Mouse (Mus musculus) embryonic facial prominence, embryonic 13.5 days (tissue): ENCODE results near the gene Gm9918. TPM values are rescaled to one million over a fixed set of nuclear protein-coding genes. Genes with fewer than 3 reads are reported as not detected.
"Not testable (repeated sequence)": the region's sequence is repeated elsewhere in the genome, so short reads cannot be mapped to it uniquely, and the experiment has no call there.

Source experiments
- ATAC-seq: fragments of 200-750 bp; cut with Nextera tagmentation; 2 replicates; pipeline ENCODE4 v1.8.0; 2017; ENCODE audit warnings: low read depth; ENCODE audit not compliant: insufficient number of reproducible peaks, insufficient read depth, low FRiP score, low TSS enrichment
- H3K27ac ChIP-seq: fragments of 300-500 bp; sonication (generic); 2 replicates; pipeline ENCODE4 v1.5.1; 2015; ENCODE audit warnings: moderate library complexity, mild to moderate bottlenecking, inconsistent platforms
- H3K27me3 ChIP-seq: fragments of 300-500 bp; sonication (generic); 2 replicates; pipeline ENCODE4 v1.6.1; 2015; ENCODE audit warnings: mild to moderate bottlenecking, inconsistent platforms
- H3K36me3 ChIP-seq: fragments of 300-500 bp; sonication (generic); 2 replicates; pipeline ENCODE4 v1.6.1; 2015; ENCODE audit warnings: mild to moderate bottlenecking, inconsistent platforms
- H3K4me1 ChIP-seq: fragments of 300-500 bp; sonication (generic); 2 replicates; pipeline ENCODE4 v1.6.1; 2015; ENCODE audit warnings: inconsistent platforms
- H3K4me2 ChIP-seq: fragments of 300-500 bp; sonication (generic); 2 replicates; pipeline ENCODE4 v1.6.1; 2015; ENCODE audit warnings: moderate library complexity, mild to moderate bottlenecking, inconsistent platforms
- H3K4me3 ChIP-seq: fragments of 300-500 bp; sonication (generic); 2 replicates; pipeline ENCODE4 v1.5.1; 2015; ENCODE audit warnings: mild to moderate bottlenecking, inconsistent platforms
- H3K9ac ChIP-seq: fragments of 300-500 bp; sonication (generic); 2 replicates; pipeline ENCODE4 v1.6.1; 2015; ENCODE audit warnings: mild to moderate bottlenecking, inconsistent platforms
- H3K9me3 ChIP-seq: fragments of 300-500 bp; sonication (generic); 2 replicates; pipeline ENCODE4 v1.6.1; 2016; ENCODE audit warnings: inconsistent platforms
- WGBS: fragments of 180-500 bp; shearing (Covaris S2); methylation state at CpG from one replicate; pipeline ENCODE4 v1.1.7; 2015; ENCODE audit warnings: mixed read lengths; 5-methylcytosine and 5-hydroxymethylcytosine counted together
- polyA plus RNA-seq: library from polyadenylated mRNA; unstranded; fragments of >200 nt; fragmentation: Nextera tagmentation; extraction: Ambion mirVana; gene quantifications from 2 replicates; pipeline ENCODE4 v1.2.1, GENCODE M21; 2015

Gm9918 gene
- 1.9 and 2.3 TPM in 2 replicates for polyA plus RNA-seq

DNA sequence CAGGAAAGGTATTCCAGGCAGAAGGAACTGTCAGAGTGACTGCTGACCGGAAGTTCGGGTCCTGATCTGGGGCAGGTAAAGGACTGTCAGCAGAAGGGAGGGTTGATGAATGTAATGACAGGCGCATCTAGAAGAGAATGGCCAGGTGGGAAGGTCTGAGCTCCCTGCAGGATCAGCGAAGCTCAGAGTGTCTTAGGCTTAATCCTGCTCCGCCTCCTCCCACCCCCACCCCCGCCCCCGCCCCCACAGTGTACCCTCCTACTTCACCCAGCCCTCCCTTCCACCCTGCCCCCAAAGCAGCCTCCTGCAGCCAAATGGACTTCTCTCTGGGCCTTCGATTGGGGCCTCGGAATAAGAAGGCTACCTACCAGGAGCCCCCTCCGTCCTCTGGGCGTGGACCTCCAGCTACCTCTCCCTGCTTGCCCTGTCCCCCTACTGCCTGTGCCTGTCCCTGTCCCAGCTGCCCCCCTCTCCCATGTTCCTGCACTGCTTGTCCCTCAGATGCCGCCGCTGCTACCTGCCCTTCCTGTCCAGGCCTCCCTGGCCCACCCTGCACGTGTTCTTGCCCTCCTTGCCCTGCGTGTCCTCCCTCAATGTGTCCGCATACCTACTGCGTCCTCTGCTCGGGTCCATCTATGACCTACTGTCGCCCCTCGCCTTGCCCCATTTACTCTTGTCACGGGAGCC is at the start of gene Gm9918:
TSS of gene Gm9918 (plus strand) at position 290 of the 687 bp plus-strand sequence.
- Histone ChIP-seq H3K9me3 (no peaks in the 10 kb centered on the region), H3K27ac (peak within 1 kb of the TSS; percentile 35), H3K9ac (peak within 1 kb of the TSS; percentile 72), H3K4me1 (peaks cover 22% of the 10 kb centered on the region), H3K27me3 (no peaks in the 10 kb centered on the region), H3K4me3 (peak within 1 kb of the TSS; percentile 45), H3K36me3 (no peaks in the 10 kb centered on the region), H3K4me2 (peak within 1 kb of the TSS; percentile 79)
- WGBS: 7% methylated on average over 20 of the region's 21 CpGs
- ATAC-seq: 0 out of 2 replicates have a peak, but pooled peaks have one; percentile 37

DNA sequence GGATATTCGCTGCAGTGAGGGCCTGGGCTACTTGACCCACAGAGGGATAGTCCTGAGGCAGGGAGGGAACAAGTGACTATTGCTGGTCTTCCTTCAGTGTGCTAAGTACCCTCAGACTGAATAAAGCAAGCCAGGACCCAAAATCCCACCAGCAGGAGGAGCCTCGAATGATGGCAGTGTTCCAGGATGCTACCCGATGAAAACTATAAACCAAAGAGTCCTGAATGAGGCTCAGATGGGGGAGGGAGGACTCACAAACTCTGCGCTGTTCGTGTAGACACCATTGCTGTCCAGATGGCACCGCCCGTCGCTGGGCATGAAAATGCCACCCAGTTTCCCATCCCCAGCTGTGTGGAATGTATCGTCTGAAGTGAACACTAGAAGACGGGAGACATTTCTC is 48.0 kb upstream of the Gm9918 start:
- H3K27me3 ChIP-seq: peaks cover 15% of the 10 kb centered on the region
- no peak overlapping the region for H3K27ac ChIP-seq
- H3K36me3 ChIP-seq: peaks cover 3% of the 10 kb centered on the region
- no peaks in the 10 kb centered on the region for H3K9me3 ChIP-seq
- no peak for ATAC-seq
- peaks cover 12% of the 10 kb centered on the region for H3K4me1 ChIP-seq
- no peak overlapping the region; the same call in 1 of the 2 replicates for H3K9ac ChIP-seq
- WGBS: 55% methylated on average over 10 of the region's 10 CpGs
- H3K4me3 ChIP-seq: no peak overlapping the region
- H3K4me2 ChIP-seq: no peak overlapping the region

DNA sequence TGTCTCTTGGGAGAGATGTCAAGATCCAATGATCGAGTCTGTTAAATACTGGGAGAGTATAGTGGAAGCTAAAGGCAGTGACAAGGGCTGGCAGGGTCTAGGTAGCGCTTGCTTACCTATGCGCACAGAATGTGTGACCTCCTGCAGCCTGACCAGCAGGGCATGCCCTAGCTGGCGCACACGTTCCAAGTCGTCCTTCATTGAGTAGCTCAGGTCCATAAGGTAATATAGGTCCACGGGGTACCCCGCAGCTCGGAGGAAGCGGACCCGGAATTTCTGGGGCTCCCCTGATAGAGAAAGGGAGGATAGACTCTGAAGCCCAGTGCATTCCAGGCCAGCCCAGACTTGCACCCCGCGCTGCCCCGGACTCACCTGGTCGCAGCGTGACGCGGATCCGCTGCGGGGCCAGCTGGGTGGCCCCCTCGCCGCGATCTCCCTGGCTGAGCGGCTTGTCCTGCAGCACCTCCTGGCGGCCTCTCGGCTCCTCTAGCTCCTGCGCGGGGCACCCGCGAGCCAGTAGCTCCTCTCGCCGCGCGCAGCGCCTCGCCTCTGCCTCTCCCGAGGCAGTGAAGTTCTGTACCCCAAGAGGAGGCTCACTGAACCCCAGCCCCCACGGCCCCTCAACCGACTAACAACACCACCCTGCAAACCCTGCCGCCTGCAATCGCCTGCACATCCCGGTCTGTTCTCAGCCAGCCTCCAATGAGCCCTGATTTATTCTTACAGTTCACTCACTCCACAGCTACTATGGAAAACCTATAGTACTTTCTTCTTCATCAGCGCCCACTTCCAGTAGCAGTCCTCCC is 46.0 kb upstream of the Gm9918 start:
- peak overlapping the region; percentile 51 for H3K4me3 ChIP-seq
- peak overlapping the region; percentile 74 for H3K9ac ChIP-seq
- peaks cover 15% of the 10 kb centered on the region for H3K27me3 ChIP-seq
- 3% methylated on average over 43 of the region's 43 CpGs for WGBS
- H3K36me3 ChIP-seq: no peaks in the 10 kb centered on the region
- H3K9me3 ChIP-seq: no peaks in the 10 kb centered on the region
- peaks cover 12% of the 10 kb centered on the region for H3K4me1 ChIP-seq
- H3K4me2 ChIP-seq: peak overlapping the region; percentile 90
- peak; percentile 68 for ATAC-seq
- H3K27ac ChIP-seq: peak overlapping the region; percentile 28; the same call in 1 of the 2 replicates

DNA sequence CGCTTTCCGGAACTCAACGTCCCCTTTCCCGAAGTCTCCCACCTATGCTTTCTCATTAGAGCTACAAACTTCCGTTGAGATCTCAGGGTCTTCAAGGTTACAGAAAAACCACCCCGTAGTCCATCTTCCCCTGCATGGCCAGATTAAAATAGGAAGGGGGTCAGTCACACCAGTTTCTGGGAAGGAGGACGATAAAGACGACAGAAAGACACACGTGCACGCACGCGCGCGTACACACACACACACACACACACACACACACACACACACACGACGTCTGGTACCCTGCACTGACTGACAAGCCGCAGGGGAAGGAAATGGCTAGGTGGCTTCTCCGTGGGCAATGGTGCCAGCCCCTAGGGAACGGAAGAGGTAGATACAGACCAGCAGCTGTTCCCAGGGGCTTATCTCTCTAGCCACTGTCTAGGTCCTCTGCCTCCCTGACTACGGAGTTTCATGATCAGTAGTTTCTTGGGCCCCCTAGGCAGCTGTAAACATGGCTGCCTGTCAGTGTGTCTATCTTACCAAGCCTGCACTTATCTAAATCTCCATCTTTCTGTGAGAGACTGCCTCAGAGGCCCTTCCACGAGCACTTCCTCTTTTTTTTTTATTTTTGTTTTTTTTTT is 45.3 kb upstream of the Gm9918 start:
- no peaks in the 10 kb centered on the region for H3K36me3 ChIP-seq
- H3K27me3 ChIP-seq: peaks cover 15% of the 10 kb centered on the region
- peak overlapping the region; percentile 90 for H3K4me2 ChIP-seq
- peak overlapping the region; percentile 28; the same call in 1 of the 2 replicates for H3K27ac ChIP-seq
- H3K4me3 ChIP-seq: peak overlapping the region; percentile 51
- peaks cover 12% of the 10 kb centered on the region for H3K4me1 ChIP-seq
- no peaks in the 10 kb centered on the region for H3K9me3 ChIP-seq
- peak overlapping the region; percentile 74 for H3K9ac ChIP-seq
- no peak for ATAC-seq
- WGBS: 19% methylated on average over 21 of the region's 21 CpGs

DNA sequence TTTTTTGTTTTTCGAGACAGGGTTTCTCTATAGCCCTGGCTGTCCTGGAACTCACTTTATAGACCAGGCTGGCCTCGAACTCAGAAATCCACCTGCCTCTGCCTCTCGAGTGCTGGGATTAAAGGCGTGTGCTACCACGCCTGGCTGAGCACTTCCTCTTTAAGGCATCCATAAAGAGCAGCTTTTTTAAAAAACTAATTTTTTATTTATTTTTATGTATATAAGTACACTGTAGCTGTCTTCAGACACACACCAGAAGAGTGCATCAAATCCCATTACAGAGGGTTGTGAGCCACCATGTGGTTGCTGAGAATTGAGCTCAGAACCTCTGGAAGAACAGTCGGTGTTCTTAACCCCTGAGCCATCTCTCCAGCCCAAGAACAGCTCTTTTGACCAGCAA is 44.7 kb upstream of the Gm9918 start:
- not testable (repeated sequence) for H3K4me3 ChIP-seq, H3K27ac ChIP-seq, H3K4me2 ChIP-seq, H3K9ac ChIP-seq, H3K36me3 ChIP-seq, ATAC-seq, H3K9me3 ChIP-seq
- peaks cover 15% of the 10 kb centered on the region for H3K27me3 ChIP-seq
- peaks cover 15% of the 10 kb centered on the region for H3K4me1 ChIP-seq
- WGBS: 76% methylated on average over 6 of the region's 6 CpGs

DNA sequence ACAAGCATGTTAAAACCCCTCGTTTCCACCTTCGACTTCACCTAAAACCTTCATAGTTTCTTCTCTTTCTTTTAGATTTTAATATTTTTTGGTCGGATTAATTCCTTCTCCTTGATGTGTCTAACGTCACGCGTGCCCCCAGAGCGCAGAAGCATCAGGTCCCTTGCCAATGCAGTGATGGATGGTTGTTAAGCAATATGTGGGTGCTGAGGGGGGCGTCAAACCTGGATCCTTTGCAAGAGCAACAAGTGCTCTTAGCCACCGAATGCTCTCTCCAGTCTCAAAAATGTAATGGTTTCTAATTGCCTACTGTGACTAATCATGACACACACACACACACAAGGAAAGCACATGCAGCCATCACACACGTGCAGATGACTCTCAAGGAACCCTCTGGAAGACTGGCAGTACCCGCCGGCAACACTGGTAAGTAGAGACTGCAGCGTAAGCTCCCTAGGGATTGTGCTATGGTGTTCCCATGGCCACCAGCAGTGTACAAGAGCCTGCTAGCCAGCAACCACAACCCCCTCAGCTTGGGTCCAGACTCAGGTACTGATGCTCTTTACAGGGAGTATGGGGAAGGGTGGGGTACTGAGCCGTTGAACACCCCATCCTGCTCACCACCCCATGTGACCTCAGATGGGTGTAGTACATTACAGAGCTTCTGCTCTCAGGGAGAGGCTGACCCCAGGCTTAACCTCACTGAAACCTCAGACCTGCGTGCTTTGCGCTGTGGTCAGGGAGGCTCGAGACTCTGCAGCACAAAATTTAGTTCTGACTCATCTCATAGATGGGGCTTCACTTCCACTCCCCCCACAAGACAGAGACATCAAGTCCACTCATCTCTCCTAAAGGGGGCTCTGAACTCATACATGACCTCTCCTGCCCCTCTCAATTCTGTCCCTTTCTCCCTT is 39.7 kb upstream of the Gm9918 start:
- Histone ChIP-seq H3K9ac (no peak overlapping the region), H3K36me3 (peaks cover 22% of the 10 kb centered on the region), H3K4me1 (peaks cover 34% of the 10 kb centered on the region), H3K27me3 (no peaks in the 10 kb centered on the region), H3K27ac (no peak overlapping the region; the same call in 1 of the 2 replicates), H3K9me3 (no peaks in the 10 kb centered on the region), H3K4me2 (no peak overlapping the region), H3K4me3 (no peak overlapping the region)
- WGBS: 71% methylated on average over 17 of the region's 17 CpGs
- no peak for ATAC-seq

DNA sequence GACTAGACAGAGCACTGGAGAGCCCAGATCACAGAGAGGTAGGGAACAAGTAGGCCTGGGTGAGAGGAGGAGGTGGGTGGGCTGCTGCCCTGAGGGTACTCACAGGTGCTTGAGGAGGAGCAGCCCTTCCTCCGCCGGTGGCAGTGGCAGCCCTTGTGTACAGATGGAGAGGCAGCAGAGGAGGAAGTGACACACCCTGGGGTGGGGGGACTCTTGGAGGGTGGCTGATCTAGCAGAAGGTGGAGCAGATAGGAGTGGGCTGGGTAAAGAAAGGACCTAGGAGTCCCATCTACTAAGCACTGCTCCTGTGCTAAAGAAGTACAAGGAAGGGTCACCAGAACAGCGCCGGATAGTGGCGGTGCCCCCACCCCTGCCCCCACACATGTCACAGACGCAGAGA is 38.6 kb upstream of the Gm9918 start, which contains the start of gene Itgb7:
TSS of gene Itgb7 (minus strand) at position 197 of the 400 bp plus-strand sequence.
- 38% methylated on average over 6 of the region's 6 CpGs for whole genome bisulfite sequencing
- ATAC-seq: no peak
- Histone ChIP-seq H3K4me2 (no peak within 1 kb of the TSS), H3K36me3 (peaks cover 32% of the 10 kb centered on the region), H3K9ac (peak within 1 kb of the TSS; percentile 16; the same call in 1 of the 2 replicates), H3K4me3 (no peak within 1 kb of the TSS), H3K27me3 (no peaks in the 10 kb centered on the region), H3K9me3 (no peaks in the 10 kb centered on the region), H3K4me1 (peaks cover 41% of the 10 kb centered on the region), H3K27ac (peak within 1 kb of the TSS; percentile 48)

DNA sequence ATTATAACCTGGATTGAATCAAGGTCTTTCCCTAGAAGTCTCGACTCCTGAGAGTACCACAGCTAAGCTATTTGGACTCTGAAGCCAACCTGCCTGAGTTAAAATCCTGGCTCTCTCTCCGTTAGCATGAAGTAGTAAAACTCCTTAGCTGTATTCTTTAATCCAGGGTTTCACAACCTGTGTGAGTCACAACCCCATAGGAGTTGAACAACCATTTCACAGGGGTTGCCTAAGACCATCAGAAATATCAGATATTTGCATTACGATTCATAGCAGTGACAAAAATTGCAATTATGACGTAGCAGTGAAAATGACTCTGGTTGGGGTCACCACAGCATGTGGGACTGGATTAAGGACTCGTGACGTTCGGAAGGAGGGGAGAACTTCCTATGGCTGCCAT is 37.6 kb upstream of the Gm9918 start:
- 78% methylated on average over 7 of the region's 7 CpGs for WGBS
- no peak overlapping the region for H3K4me3 ChIP-seq
- no peaks in the 10 kb centered on the region for H3K9me3 ChIP-seq
- no peak overlapping the region; the same call in 1 of the 2 replicates for H3K27ac ChIP-seq
- no peak overlapping the region for H3K4me2 ChIP-seq
- no peak overlapping the region for H3K9ac ChIP-seq
- H3K4me1 ChIP-seq: peaks cover 41% of the 10 kb centered on the region
- H3K27me3 ChIP-seq: no peaks in the 10 kb centered on the region
- peaks cover 41% of the 10 kb centered on the region for H3K36me3 ChIP-seq
- ATAC-seq: no peak

DNA sequence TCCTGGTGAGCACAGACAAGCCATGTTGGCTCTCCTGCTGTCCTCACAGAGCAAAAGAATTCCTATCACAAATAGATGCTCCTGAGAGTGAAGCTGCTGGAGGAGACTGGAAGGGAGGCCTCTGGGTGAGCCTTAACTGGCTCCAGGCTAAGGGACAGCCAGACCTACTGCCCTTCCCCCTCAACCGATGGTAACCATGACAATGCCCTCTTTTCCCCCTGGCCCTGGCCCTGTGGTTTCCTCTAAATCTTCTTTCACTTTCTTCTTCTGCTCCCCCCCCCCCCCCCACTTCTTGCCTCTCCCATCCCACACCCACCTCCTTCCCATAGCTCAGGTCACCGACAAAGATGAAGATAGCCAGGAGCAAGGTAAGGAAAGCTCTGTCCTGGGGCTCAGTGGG is 36.5 kb upstream of the Gm9918 start:
- Histone ChIP-seq H3K27ac (0 out of 2 replicates have a peak overlapping the region, but pooled peaks have one; percentile 7), H3K4me1 (peaks cover 41% of the 10 kb centered on the region), H3K4me2 (no peak overlapping the region), H3K27me3 (no peaks in the 10 kb centered on the region), H3K4me3 (no peak overlapping the region), H3K9ac (no peak overlapping the region), H3K9me3 (no peaks in the 10 kb centered on the region), H3K36me3 (peaks cover 52% of the 10 kb centered on the region)
- 0% methylated on average over 2 of the region's 2 CpGs for WGBS
- ATAC-seq: no peak

DNA sequence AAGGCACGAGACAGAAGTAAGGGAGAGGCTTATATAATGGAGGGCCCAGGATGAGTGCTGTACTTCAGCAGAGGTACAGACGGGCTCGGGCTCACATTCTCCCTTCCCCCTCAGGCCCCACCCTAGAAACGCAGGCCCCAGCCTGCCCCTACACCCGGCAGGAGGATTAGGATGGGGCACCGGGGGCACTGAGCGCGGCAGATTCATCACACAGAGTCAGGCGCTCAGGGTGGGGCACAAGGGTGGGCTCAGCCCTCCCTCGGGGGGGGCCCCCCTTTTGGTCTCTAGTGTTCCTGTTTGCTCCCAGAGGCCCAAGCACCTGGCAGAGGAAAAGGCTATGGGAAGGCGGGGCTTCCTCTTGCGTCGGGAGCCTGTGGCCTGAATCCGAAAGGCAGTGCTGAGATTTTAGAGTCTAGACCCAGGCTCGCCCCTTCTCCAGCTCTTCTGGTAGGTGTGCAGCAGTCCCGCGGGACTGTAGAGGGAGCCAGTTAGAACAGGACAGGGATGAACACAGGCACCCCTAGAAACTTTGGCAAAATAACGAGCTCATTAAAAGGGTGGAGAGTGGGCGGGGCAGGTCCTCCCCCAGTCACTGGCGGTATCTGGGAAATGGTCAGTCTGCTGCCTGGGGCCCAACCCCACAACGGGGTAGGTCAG is 34.9 kb upstream of the Gm9918 start:
- Histone ChIP-seq H3K36me3 (peaks cover 66% of the 10 kb centered on the region), H3K27me3 (no peaks in the 10 kb centered on the region), H3K4me3 (no peak overlapping the region), H3K9ac (peak overlapping the region; percentile 36), H3K4me2 (peak overlapping the region; percentile 11; the same call in 1 of the 2 replicates), H3K4me1 (peaks cover 41% of the 10 kb centered on the region), H3K27ac (peak overlapping the region; percentile 77), H3K9me3 (no peaks in the 10 kb centered on the region)
- WGBS: 35% methylated on average over 21 of the region's 21 CpGs
- ATAC-seq: peak; percentile 73
